In genomic region chr10:79746774-79747151, GRCm38 (mm10) we compare ENCODE assay signal across 9 mouse cellular contexts. TPM values are rescaled to one million over a fixed set of nuclear protein-coding genes. Genes with fewer than 3 reads are reported as not detected.
DNase-seq lines count a peak whose midpoint lies in the region; ATAC-seq lines count a peak whose summit lies in the region.
"Had no signal": no experiment of that assay in that cellular context is flagged by ENCODE, and none has a peak within 500 bp of the region (broad histone marks: within the 10 kb centered on the region; RNA-seq: fewer than 3 reads in every experiment).

No protein-coding gene starts in this region.

- WGBS in forebrain, embryonic 14.5 days = 24% methylated on average over 6 of the region's 6 CpGs
- WGBS in liver, embryonic 12.5 days (ENCODE audit: insufficient replicate concordance) = 25% methylated on average over 6 of the region's 6 CpGs
- 20% methylated on average over 6 of the region's 6 CpGs for whole genome bisulfite sequencing in stomach, embryonic 16.5 days

- H3K4me2 ChIP-seq in forebrain, embryonic 14.5 days (ENCODE audit: low read length) = peak overlapping the region; percentile 42
- H3K4me2 ChIP-seq in liver, embryonic 12.5 days = peak overlapping the region; percentile 84
- peak overlapping the region; percentile 58 for H3K4me2 ChIP-seq in stomach, embryonic 16.5 days (ENCODE audit: low read depth, low read length)

- H3K27me3 ChIP-seq in forebrain, embryonic 14.5 days (replicated peaks; ENCODE audit: control insufficient read depth, insufficient read depth, low read length) = no peaks in the 10 kb centered on the region
- H3K27me3 ChIP-seq in liver, embryonic 12.5 days (replicated peaks) = peaks cover 6% of the 10 kb centered on the region
- no peaks in the 10 kb centered on the region for H3K27me3 ChIP-seq in stomach, embryonic 16.5 days (ENCODE audit: control insufficient read depth, insufficient read depth, low read length)

- intact Hi-C loops in left cerebral cortex, postnatal 25 days (cut with DNase I) = no loop called here

- H3K4me3 ChIP-seq in forebrain, embryonic 14.5 days (ENCODE audit: low read depth, low read length) = no peak overlapping the region
- H3K4me3 ChIP-seq in liver, embryonic 12.5 days = peak overlapping the region; percentile 71
- H3K4me3 ChIP-seq in stomach, embryonic 16.5 days (replicated peaks; ENCODE audit: low read length) = peak overlapping the region; percentile 82

- H3K36me3 ChIP-seq in forebrain, embryonic 14.5 days (ENCODE audit: control insufficient read depth, insufficient read depth, low read length) = peaks cover 28% of the 10 kb centered on the region
- H3K36me3 ChIP-seq in liver, embryonic 12.5 days = peaks cover 26% of the 10 kb centered on the region
- peaks cover 9% of the 10 kb centered on the region for H3K36me3 ChIP-seq in stomach, embryonic 16.5 days (ENCODE audit: control insufficient read depth, insufficient read depth, low read length)

- no peak overlapping the region for H3K9ac ChIP-seq in forebrain, embryonic 14.5 days (ENCODE audit: low read length)
- H3K9ac ChIP-seq in liver, embryonic 12.5 days = peak overlapping the region; percentile 37; the same call in 1 of the 2 replicates
- peak overlapping the region; percentile 66 for H3K9ac ChIP-seq in stomach, embryonic 16.5 days (ENCODE audit: low read length)

- H3K27ac ChIP-seq in forebrain, embryonic 14.5 days (ENCODE audit: low read depth, low read length) = no peak overlapping the region
- peak overlapping the region; percentile 82 for H3K27ac ChIP-seq in liver, embryonic 12.5 days
- 0 out of 2 replicates have a peak overlapping the region, but pooled peaks have one; percentile 42 for H3K27ac ChIP-seq in stomach, embryonic 16.5 days (ENCODE audit: low read length)

- peak; percentile 60 for ATAC-seq in forebrain, embryonic 14.5 days
- ATAC-seq in liver, embryonic 12.5 days = peak; percentile 80
- ATAC-seq in stomach, embryonic 16.5 days (ENCODE audit: insufficient read depth, low FRiP score) = peak; percentile 68

- H3K4me1 ChIP-seq in forebrain, embryonic 14.5 days (ENCODE audit: control insufficient read depth, insufficient read depth, low read length) = no peaks in the 10 kb centered on the region; the same call in 1 of the 2 replicates
- H3K4me1 ChIP-seq in liver, embryonic 12.5 days = peaks cover 32% of the 10 kb centered on the region
- H3K4me1 ChIP-seq in stomach, embryonic 16.5 days (ENCODE audit: control insufficient read depth, insufficient read depth, low read length) = peaks cover 8% of the 10 kb centered on the region

- no peaks in the 10 kb centered on the region for H3K9me3 ChIP-seq in forebrain, embryonic 14.5 days (replicated peaks; ENCODE audit: control insufficient read depth, low read length)
- H3K9me3 ChIP-seq in liver, embryonic 12.5 days (replicated peaks) = no peaks in the 10 kb centered on the region
- H3K9me3 ChIP-seq in stomach, embryonic 16.5 days (replicated peaks; ENCODE audit: control insufficient read depth, low read length) = no peaks in the 10 kb centered on the region

- peak; percentile 3 for DNase-seq in ovary, postnatal 36 days (ENCODE audit: low spot score)
- no peak for DNase-seq in ovary, adult 18-20 months (ENCODE audit: low spot score)
- DNase-seq in forebrain, embryonic 14.5 days (ENCODE audit: low spot score) = no peak
- no peak for DNase-seq in left cerebral cortex, postnatal 25 days (ENCODE audit: low spot score in 2 of 2)
- no peak for DNase-seq in ovary, postnatal 14 days (ENCODE audit: low spot score)
- no peak for DNase-seq in thymus, adult 18-20 months

RNA-seq across cellular contexts. Expression of gene Polrmt, which starts 0.4 kb away (rescaled TPM):
- 32.1 and 33.4 TPM in 2 replicates for polyA plus RNA-seq in forebrain, embryonic 14.5 days (2014; fragmentation: Nextera tagmentation; extraction: Ambion mirVana)
- polyA plus RNA-seq in liver, embryonic 12.5 days (2016; fragmentation: Nextera tagmentation; extraction: Ambion mirVana) = 28.3 and 30.1 TPM in 2 replicates
- polyA plus RNA-seq in stomach, embryonic 16.5 days (2015; fragmentation: Nextera tagmentation; extraction: Ambion mirVana) = 33.3 and 40.9 TPM in 2 replicates
- total RNA-seq in left cerebral cortex, postnatal 25 days (2021) = 10 to 100 TPM; 42.1 to 45.7 TPM

RNA-seq across cellular contexts. Expression of gene Fgf22, which starts 8.1 kb away (rescaled TPM):
- 0.28 and 0.38 TPM in 2 replicates for polyA plus RNA-seq in forebrain, embryonic 14.5 days (2014; fragmentation: Nextera tagmentation; extraction: Ambion mirVana)
- polyA plus RNA-seq in liver, embryonic 12.5 days (2016; fragmentation: Nextera tagmentation; extraction: Ambion mirVana) = 0.11 and 0.13 TPM in 2 replicates
- polyA plus RNA-seq in stomach, embryonic 16.5 days (2015; fragmentation: Nextera tagmentation; extraction: Ambion mirVana) = 0.37 and 0.50 TPM in 2 replicates
- 1 to 10 TPM; 2.8 to 4.0 TPM for total RNA-seq in left cerebral cortex, postnatal 25 days (2021)

RNA-seq across cellular contexts. Expression of gene Rnf126, which starts 20.0 kb away (rescaled TPM):
- polyA plus RNA-seq in forebrain, embryonic 14.5 days (2014; fragmentation: Nextera tagmentation; extraction: Ambion mirVana) = 60.6 and 75.7 TPM in 2 replicates
- 79.6 and 80.4 TPM in 2 replicates for polyA plus RNA-seq in liver, embryonic 12.5 days (2016; fragmentation: Nextera tagmentation; extraction: Ambion mirVana)
- 29.9 and 34.8 TPM in 2 replicates for polyA plus RNA-seq in stomach, embryonic 16.5 days (2015; fragmentation: Nextera tagmentation; extraction: Ambion mirVana)
- total RNA-seq in left cerebral cortex, postnatal 25 days (2021) = 10 to 100 TPM; 90.9 to 96.0 TPM

RNA-seq across cellular contexts. Expression of gene Fstl3, which starts 30.3 kb away (rescaled TPM):
- 0.58 and 0.96 TPM in 2 replicates for polyA plus RNA-seq in forebrain, embryonic 14.5 days (2014; fragmentation: Nextera tagmentation; extraction: Ambion mirVana)
- 0.80 and 0.98 TPM in 2 replicates for polyA plus RNA-seq in liver, embryonic 12.5 days (2016; fragmentation: Nextera tagmentation; extraction: Ambion mirVana)
- 18.1 and 23.1 TPM in 2 replicates for polyA plus RNA-seq in stomach, embryonic 16.5 days (2015; fragmentation: Nextera tagmentation; extraction: Ambion mirVana)
- 1 to 10 TPM; 2.2 to 2.4 TPM for total RNA-seq in left cerebral cortex, postnatal 25 days (2021)

RNA-seq across cellular contexts. Expression of gene Hcn2, which starts 30.3 kb away (rescaled TPM):
- 0.32 and 0.56 TPM in 2 replicates for polyA plus RNA-seq in forebrain, embryonic 14.5 days (2014; fragmentation: Nextera tagmentation; extraction: Ambion mirVana)
- polyA plus RNA-seq in liver, embryonic 12.5 days (2016; fragmentation: Nextera tagmentation; extraction: Ambion mirVana) = 0.11 TPM in 1 of 2 replicates, not detected in the other
- polyA plus RNA-seq in stomach, embryonic 16.5 days (2015; fragmentation: Nextera tagmentation; extraction: Ambion mirVana) = not detected in 2 replicates
- 100 to 1,000 TPM; 111 to 123 TPM for total RNA-seq in left cerebral cortex, postnatal 25 days (2021)
- polyA plus RNA-seq: inflammation-experienced regulatory T-cells, adult 6 months had no signal
